Mouse (Mus musculus) Patski (cell line): ENCODE data around the gene Rad9a. TPM values are rescaled to one million over a fixed set of nuclear protein-coding genes. Genes with fewer than 3 reads are reported as not detected.

Experiments used
- ATAC-seq: fragments of 100-300 bp; one replicate; pipeline ENCODE4 v1.8.0; 2021
- CTCF ChIA-PET: fragments of 350-600 bp; sonication (Branson Sonifier 250); formaldehyde crosslinking; loops from one replicate; lab custom pipeline; 2022; ENCODE audit warnings: inconsistent platforms; lab: Charles Lee
- POLR2A ChIA-PET: fragments of 350-600 bp; sonication (Branson Sonifier 250); formaldehyde crosslinking; loops from one replicate; lab custom pipeline; 2022; ENCODE audit warnings: antibody characterized with exemption, inconsistent platforms; lab: Charles Lee
- DNase-seq: peaks from one replicate; pipeline ENCODE4 v3.0.0-alpha.2; 2011; ENCODE audit warnings: low read depth, low spot score
- H3K27me3 ChIP-seq: fragments of 371-371 bp; one replicate; pipeline ENCODE4 v1.5.1; 2021
- CTCF ChIP-seq: fragments of 100-300 bp; IDR thresholded peaks from one replicate; pipeline ENCODE4 v1.5.1; 2021
- in situ Hi-C: fragments of 300-500 bp; cut with MboI; formaldehyde crosslinking; loops from 3 replicates; pipeline ENCODE4 v1.11.1; 2018; ENCODE audit warnings: low pct_unique_long_range_greater_than_20kb, mixed read lengths
- polyA plus RNA-seq: library from polyadenylated mRNA; unstranded; gene quantifications from one replicate; pipeline ENCODE4 v1.2.3, GENCODE M21; 2021

Gene Rad9a
- polyA plus RNA-seq, 1 experiment from 2014 or later, result 33.9 TPM

DNA sequence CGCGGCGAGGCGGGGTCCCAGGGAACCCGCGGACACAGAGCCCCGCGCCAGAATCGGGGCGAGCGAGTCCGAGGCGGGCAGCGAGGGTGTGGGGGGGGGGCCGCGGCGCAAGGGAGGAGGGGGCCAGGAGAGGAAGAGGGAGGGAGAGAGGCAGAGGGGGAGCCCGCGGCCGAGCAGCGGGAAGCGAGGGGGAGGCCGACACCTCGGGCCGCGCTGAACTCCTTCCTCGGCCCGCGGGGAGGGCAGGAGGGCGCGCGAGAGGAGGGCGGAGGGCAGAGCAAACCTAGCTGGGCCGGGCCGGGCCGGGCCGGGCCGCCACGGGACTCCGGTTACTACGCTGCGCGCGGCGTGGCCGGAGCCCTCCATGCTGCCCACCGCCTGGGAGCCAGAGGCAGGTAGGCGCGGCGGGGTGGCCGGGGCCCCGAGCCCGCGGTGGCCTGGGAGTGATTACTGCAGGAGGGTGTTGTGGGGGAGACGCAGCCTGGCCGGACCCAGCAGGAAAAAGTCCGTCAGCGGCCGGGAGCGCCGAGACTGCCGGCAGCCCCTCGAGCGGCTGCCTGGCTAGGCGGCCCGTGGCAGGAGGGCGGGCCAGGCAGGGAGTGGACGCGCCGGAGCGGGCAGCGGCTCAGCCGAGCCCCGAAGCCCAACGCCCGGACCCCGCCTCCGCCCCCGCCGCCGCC lies 13.4 kb upstream of the Rad9a start:
- ATAC-seq (no peak), DNase-seq (no peak)
- in situ Hi-C loops, result no loop called here
- ChIA-PET POLR2A (interaction anchor here (0.6 to 16.4 kb wide), 7 partner anchors 9 to 180 kb away, joined by 3 to 199 read pairs (median 6); partner anchors contain the start of genes Cdk2ap2 and Pold4), CTCF (interaction anchor here (17.4 kb wide), 1 partner anchor 11 kb away, joined by 396 read pairs; the partner anchor contains the start of gene Pold4)
- no peaks in the 10 kb centered on the region for H3K27me3 ChIP-seq
- TF ChIP-seq CTCF, result no peak

DNA sequence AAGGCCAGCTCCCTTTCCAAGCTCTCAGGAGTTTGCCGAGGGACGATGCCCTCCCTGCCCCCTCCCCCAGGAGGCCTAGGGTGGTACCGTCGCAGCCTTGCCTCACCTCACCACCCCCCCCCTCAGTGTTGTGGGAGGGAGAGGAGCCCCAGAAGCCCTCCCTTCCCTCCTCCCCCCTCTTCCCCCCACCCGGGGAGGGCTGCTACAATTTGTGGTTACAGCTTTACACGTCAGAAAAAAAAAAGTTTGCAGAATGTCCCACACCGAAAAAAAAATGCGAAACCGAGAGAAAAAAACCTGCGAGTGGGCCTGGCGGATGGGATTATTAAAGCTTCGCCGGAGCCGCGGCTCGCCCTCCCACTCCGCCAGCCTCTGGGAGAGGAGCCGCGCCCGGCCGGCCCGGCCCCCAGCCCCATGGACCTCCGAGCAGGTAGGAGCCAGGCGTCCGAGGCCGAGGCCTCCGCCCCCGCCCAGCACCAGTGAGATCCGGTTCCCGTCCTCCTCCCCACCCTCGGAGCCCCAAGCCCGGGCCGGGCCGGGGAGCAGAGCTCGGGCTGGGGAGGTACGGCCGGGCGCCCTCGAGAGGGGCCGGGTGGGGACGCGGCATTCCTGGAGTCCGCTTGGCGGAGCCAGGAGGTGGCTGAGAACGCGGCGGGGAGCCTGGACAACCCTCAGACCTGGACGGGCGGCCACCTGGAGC lies 12.8 kb upstream of the Rad9a start, which contains the start of the genes Clcf1 and AC109138.7:
Gene Clcf1 (plus strand): TSS at position 168 of the 700 bp plus-strand sequence.
Gene AC109138.7 (plus strand): TSS at position 287 of the 700 bp plus-strand sequence.
- DNase-seq, result no peak
- H3K27me3 ChIP-seq, result no peaks in the 10 kb centered on the region
- POLR2A ChIA-PET, result interaction anchor here (0.6 to 16.4 kb wide), 11 partner anchors 9 to 117 kb away, joined by 3 to 199 read pairs (median 6); partner anchors contain the start of genes Cdk2ap2, Pold4, Ppp1ca and Rad9a
- in situ Hi-C loops, result no loop called here
- ATAC-seq, result peak; percentile 29
- CTCF ChIA-PET, result interaction anchor here (17.4 kb wide), 1 partner anchor 12 kb away, joined by 396 read pairs; the partner anchor contains the start of gene Pold4
- TF ChIP-seq CTCF, result no peak

DNA sequence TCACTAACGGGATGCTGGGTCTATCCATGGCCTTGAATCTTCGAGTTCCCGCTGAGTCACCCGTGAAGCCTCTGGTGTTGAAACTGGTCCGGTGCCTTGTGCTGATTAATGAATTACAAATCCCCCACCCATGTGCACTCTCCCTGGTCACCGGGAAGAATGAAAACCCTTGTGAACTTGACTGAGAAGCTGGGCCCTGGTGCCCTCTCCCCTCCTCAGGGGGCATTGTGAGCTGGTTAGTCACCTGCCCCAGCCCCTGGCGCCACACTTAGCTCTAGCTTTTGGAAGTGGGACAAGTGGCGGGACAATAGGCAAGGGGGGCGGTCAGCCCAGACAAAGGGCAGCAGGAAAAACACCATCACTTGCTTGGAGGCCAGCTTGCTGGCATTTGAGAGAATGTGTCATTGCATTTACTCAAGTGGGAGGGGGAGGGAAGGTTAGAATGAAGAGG lies 12.1 kb upstream of the Rad9a start:
- DNase-seq, result peak; percentile 99
- in situ Hi-C loops, result no loop called here
- CTCF ChIA-PET, result interaction anchor here (17.4 kb wide), 1 partner anchor 12 kb away, joined by 396 read pairs; the partner anchor contains the start of gene Pold4
- peak; percentile 44 for ATAC-seq
- POLR2A ChIA-PET, result interaction anchor here (0.6 to 16.4 kb wide), 12 partner anchors 8 to 340 kb away, joined by 3 to 199 read pairs (median 6); partner anchors contain the start of genes Cdk2ap2, Pold4, Ppp1ca and Rad9a
- TF ChIP-seq CTCF, result no peak
- H3K27me3 ChIP-seq, result no peaks in the 10 kb centered on the region

DNA sequence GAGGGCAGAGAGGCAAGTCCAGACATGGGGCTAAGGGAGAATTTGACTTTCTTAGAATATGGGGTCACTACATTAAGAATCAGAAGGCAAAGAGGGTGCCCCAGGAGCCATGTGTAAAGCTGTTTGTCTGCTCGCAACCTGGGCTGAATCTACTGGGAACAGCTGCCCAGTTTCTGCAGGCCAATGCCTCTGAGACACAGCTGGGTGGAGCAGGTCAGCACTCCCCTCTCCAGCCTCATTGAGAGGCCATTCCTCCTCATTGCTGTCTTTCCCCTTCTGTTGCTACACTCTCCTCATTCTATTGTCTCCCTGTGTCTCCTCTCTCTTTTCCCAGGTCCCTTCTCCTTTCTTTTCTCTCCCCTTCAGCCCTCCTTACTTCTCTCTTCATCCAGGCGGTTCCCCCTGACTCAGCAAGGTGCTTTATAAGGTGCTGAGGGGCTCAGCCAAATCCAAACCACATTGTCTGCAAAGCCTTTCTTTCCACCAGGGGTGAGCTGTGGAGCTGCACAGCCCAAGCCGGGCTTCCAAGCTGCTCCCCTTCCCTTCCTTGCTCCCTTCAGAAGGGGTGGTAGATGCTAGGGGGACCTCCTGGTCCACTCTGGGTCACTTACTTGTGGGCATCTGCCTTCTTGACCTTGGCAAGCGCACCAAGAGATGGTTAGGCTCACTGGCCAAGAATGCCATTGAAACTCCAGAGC lies 10.6 kb upstream of the Rad9a start:
- CTCF ChIA-PET, result interaction anchor here (0.9 to 17.4 kb wide), 2 partner anchors 14 to 20 kb away, joined by 3 to 396 read pairs; partner anchors contain the start of genes Pold4 and Ppp1ca
- no peak for TF ChIP-seq CTCF
- no peak for DNase-seq
- no peak for ATAC-seq
- POLR2A ChIA-PET, result interaction anchor here (0.6 to 16.4 kb wide), 9 partner anchors 9 to 615 kb away, joined by 3 to 199 read pairs (median 6); partner anchors contain the start of gene Pold4
- no peaks in the 10 kb centered on the region for H3K27me3 ChIP-seq
- in situ Hi-C loops, result no loop called here

DNA sequence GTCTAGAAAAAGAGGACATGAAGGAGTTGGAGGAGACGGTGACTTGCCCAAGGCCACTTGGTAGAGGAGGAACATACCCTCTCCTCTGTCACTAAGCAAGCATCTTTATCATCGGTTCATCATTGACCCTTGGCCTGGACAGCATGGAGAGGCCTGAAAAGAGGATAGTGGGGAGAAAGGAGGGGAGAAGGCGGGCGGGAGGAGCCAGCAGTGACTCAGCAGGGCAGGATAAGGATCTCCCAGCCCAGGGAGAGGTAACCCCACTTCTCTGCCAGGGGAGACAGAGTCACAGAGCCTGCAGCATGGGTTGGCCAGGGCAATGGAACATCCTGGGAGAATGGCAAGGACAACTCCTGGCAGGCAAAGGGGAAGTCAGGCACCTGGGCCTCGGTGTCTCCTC lies 7.1 kb upstream of the Rad9a start:
- in situ Hi-C loops, result loop anchor here (5.0 kb wide), 1 partner anchor 104 kb away; no protein-coding TSS in a partner anchor
- DNase-seq (no peak), ATAC-seq (no peak)
- CTCF ChIA-PET, result interaction anchor here (1.3 to 17.4 kb wide), 5 partner anchors 12 to 172 kb away, joined by 3 to 396 read pairs (median 12); partner anchors contain the start of gene Pold4
- no peak for TF ChIP-seq CTCF
- POLR2A ChIA-PET, result interaction anchor here (0.8 to 16.4 kb wide), 4 partner anchors 9 to 22 kb away, joined by 4 to 199 read pairs (median 6); partner anchors contain the start of gene Pold4
- H3K27me3 ChIP-seq, result no peaks in the 10 kb centered on the region

DNA sequence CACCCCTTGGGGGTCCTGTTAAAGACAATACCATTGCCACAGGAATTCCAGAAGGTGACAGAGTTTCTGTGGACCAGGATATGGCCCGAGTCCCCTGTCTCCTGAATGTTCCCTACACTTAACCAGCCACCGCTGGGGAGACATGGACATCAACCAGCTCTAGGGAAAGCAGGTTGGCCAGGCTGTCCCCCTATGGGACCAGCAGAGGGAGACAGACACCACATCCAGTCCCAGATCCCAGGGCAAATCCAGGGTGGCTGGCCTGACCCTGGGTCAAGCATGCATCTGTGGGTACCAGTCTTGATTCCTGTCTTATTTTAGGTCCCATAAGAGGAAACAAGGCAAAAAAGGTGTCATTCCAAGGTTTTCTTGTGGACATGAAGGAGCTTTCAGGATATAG lies 5.5 kb upstream of the Rad9a start:
- CTCF ChIA-PET, result interaction anchor here (0.7 to 17.4 kb wide), 21 partner anchors 8 to 122 kb away, joined by 3 to 396 read pairs (median 3); partner anchors contain the start of genes Pold4, Ppp1ca and Ssh3
- no peak for TF ChIP-seq CTCF
- H3K27me3 ChIP-seq, result no peaks in the 10 kb centered on the region
- no peak for DNase-seq
- in situ Hi-C loops, result loop anchor here (5.0 kb wide), 1 partner anchor 105 kb away; no protein-coding TSS in a partner anchor
- peak; percentile 24 for ATAC-seq
- POLR2A ChIA-PET, result interaction anchor here (0.8 to 16.4 kb wide), 7 partner anchors 10 to 93 kb away, joined by 3 to 199 read pairs (median 6); partner anchors contain the start of gene Pold4

DNA sequence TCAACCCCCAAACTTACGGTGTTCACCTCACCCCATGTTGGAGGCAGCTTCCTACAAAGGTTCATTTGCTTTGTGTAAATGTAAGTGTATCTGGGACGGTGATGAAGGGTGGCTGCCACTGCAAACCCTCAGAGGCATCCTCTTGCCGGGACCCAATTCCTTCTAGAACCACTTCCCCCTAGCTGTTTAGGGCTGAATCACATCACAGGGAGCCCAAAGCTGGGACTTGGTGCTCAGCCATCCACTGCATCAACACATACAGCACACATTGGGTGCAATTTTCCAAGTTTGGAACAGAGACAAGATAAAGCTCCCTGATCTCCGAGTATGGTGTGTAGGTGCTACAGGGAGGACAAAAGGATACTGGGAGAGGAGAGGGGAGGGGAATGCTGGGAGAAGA lies 3.4 kb upstream of the Rad9a start:
- ChIA-PET POLR2A (interaction anchor here (1.5 to 16.4 kb wide), 2 partner anchors 9 to 25 kb away, joined by 6 to 199 read pairs; partner anchors contain the start of genes AC109138.7, Clcf1 and Pold4), CTCF (interaction anchor here (1.0 to 17.4 kb wide), 4 partner anchors 21 to 80 kb away, joined by 3 to 396 read pairs (median 4); partner anchors contain the start of gene Pold4)
- no peaks in the 10 kb centered on the region for H3K27me3 ChIP-seq
- ATAC-seq, result no peak
- TF ChIP-seq CTCF, result no peak
- in situ Hi-C loops, result loop anchor here (5.0 kb wide), 3 partner anchors 42 to 107 kb away; no protein-coding TSS in a partner anchor
- DNase-seq, result no peak

DNA sequence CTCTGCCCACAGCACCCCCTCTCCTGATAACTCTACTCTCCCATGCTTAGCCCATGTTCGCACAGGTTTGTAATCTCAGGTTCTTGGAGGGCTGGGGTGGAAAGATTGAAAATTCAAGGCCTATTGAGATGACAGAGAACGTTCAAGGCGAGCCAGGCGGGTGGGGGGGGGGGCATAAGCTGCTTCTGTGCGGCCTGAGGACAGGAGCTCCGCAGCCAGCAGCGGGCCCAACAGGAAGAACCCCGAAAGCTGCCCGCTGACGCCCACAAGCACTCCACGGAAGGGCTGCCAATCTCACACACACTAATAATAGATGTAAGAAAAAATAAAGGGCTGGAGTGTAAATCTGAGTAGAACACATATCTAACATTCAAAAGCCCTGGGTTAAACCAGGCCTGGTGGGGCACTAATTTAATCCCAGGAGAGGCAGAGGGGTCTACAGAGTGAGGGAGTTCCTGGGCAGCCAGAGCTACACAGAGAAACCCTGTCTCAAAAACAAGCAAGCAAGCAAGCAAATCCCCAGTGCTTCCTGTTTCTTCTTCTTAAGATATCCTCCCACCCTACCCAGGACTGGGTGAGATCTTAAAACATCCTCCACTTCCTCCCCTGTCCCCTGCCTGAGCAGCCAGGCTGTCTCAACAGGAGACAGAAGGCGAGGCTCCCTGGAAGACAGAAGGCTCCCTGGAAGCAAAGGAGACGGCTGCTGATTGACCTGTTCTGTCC lies 2.3 kb upstream of the Rad9a start:
- ATAC-seq (no peak), DNase-seq (no peak)
- POLR2A ChIA-PET, result no interaction called here
- no peaks in the 10 kb centered on the region for H3K27me3 ChIP-seq
- in situ Hi-C loops, result loop anchor here (5.0 kb wide), 2 partner anchors 44 to 81 kb away; no protein-coding TSS in a partner anchor
- no peak for TF ChIP-seq CTCF
- CTCF ChIA-PET, result interaction anchor here (1.0 to 17.4 kb wide), 3 partner anchors 22 to 79 kb away, joined by 3 to 396 read pairs (median 6); partner anchors contain the start of gene Pold4
